Mouse (Mus musculus): ENCODE results near the gene Rgcc. TPM values are rescaled to one million over a fixed set of nuclear protein-coding genes. Genes with fewer than 3 reads are reported as not detected.

Gene Rgcc
- polyA plus RNA-seq, 2 experiments, result 226 to 357 TPM

- no peak for DNase-seq (ENCODE audit: low read depth in 3 of 3, low spot score in 3 of 3)
- TF ChIP-seq CTCF (IDR thresholded peaks at IDR 0.05; ENCODE audit: low read depth) (no peak), EP300 (IDR thresholded peaks at IDR 0.05; ENCODE audit: low read depth) (no peak)
- whole genome bisulfite sequencing (ENCODE audit: insufficient replicate concordance), result 56% methylated on average over 4 of the region's 4 CpGs
Observed at GRCm38 (mm10) chr14:79262677-79263076, 38.8 kb downstream of the Rgcc start.

GRCm38 (mm10) chr14:79259062-79259779 lies 42.2 kb downstream of the Rgcc start:
- ATAC-seq (ENCODE audit: insufficient read depth), result no peak
- Histone ChIP-seq H3K9ac (replicated peaks) (no peak overlapping the region), H3K4me1 (replicated peaks; ENCODE audit: control insufficient read depth in 2 of 2, insufficient read depth in 2 of 2, low read length in 1 of 2) (no peaks in the 10 kb centered on the region), H3K36me3 (replicated peaks; ENCODE audit: control insufficient read depth, insufficient read depth, low read depth) (no peaks in the 10 kb centered on the region), H3K27ac (no peak overlapping the region), H3K27me3 (ENCODE audit: control insufficient read depth, insufficient read depth, low read length) (no peaks in the 10 kb centered on the region), H3K4me2 (ENCODE audit: low read depth) (no peak overlapping the region), H3K9me3 (ENCODE audit: control insufficient read depth, low read length) (no peaks in the 10 kb centered on the region), H3K4me3 (ENCODE audit: insufficient read depth in 1 of 2, low read depth in 2 of 2, low read length in 2 of 2) (no peak overlapping the region)
- no peak for DNase-seq (ENCODE audit: low read depth in 3 of 3, low spot score in 3 of 3)
- TF ChIP-seq EP300 (IDR thresholded peaks at IDR 0.05; ENCODE audit: low read depth), result no peak
- TF ChIP-seq CTCF (IDR thresholded peaks at IDR 0.05; ENCODE audit: low read depth), result no peak
- WGBS (ENCODE audit: insufficient replicate concordance), result 50% methylated on average over 10 of the region's 10 CpGs

More at GRCm38 (mm10) chr14:79262677-79263076, 38.8 kb downstream of the Rgcc start:
- Histone ChIP-seq H3K9ac (replicated peaks) (no peak overlapping the region), H3K27me3 (ENCODE audit: control insufficient read depth, insufficient read depth, low read length) (no peaks in the 10 kb centered on the region), H3K4me2 (ENCODE audit: low read depth) (no peak overlapping the region), H3K36me3 (replicated peaks; ENCODE audit: control insufficient read depth, insufficient read depth, low read depth) (no peaks in the 10 kb centered on the region), H3K9me3 (ENCODE audit: control insufficient read depth, low read length) (no peaks in the 10 kb centered on the region), H3K27ac (no peak overlapping the region), H3K4me3 (ENCODE audit: insufficient read depth in 1 of 2, low read depth in 2 of 2, low read length in 2 of 2) (no peak overlapping the region), H3K4me1 (replicated peaks; ENCODE audit: control insufficient read depth in 2 of 2, insufficient read depth in 2 of 2, low read length in 1 of 2) (0 out of 4 replicates have a peak, but pooled peaks cover 0 to 2% of the 10 kb centered on the region in 2 experiments)
- ATAC-seq (ENCODE audit: insufficient read depth), result no peak

- ATAC-seq (ENCODE audit: insufficient read depth) (no peak), DNase-seq (ENCODE audit: low read depth in 3 of 3, low spot score in 3 of 3) (no peak)
- 73% methylated on average over 5 of the region's 5 CpGs for WGBS (ENCODE audit: insufficient replicate concordance)
- TF ChIP-seq EP300 (IDR thresholded peaks at IDR 0.05; ENCODE audit: low read depth) (no peak), CTCF (IDR thresholded peaks at IDR 0.05; ENCODE audit: low read depth) (no peak)
- Histone ChIP-seq H3K27me3 (ENCODE audit: control insufficient read depth, insufficient read depth, low read length) (no peaks in the 10 kb centered on the region), H3K36me3 (replicated peaks; ENCODE audit: control insufficient read depth, insufficient read depth, low read depth) (no peaks in the 10 kb centered on the region), H3K4me1 (replicated peaks; ENCODE audit: control insufficient read depth in 2 of 2, insufficient read depth in 2 of 2, low read length in 1 of 2) (no peaks in the 10 kb centered on the region), H3K9me3 (ENCODE audit: control insufficient read depth, low read length) (no peaks in the 10 kb centered on the region), H3K4me2 (ENCODE audit: low read depth) (no peak overlapping the region), H3K4me3 (ENCODE audit: insufficient read depth in 1 of 2, low read depth in 2 of 2, low read length in 2 of 2) (no peak overlapping the region), H3K27ac (no peak overlapping the region), H3K9ac (replicated peaks) (no peak overlapping the region)
Observed at GRCm38 (mm10) chr14:79256656-79257055, 44.8 kb downstream of the Rgcc start.

GRCm38 (mm10) chr14:79255786-79256185 lies 45.7 kb downstream of the Rgcc start:
- Histone ChIP-seq H3K9me3 (ENCODE audit: control insufficient read depth, low read length) (no peaks in the 10 kb centered on the region), H3K36me3 (replicated peaks; ENCODE audit: control insufficient read depth, insufficient read depth, low read depth) (no peaks in the 10 kb centered on the region), H3K9ac (replicated peaks) (no peak overlapping the region), H3K27ac (no peak overlapping the region), H3K4me3 (ENCODE audit: insufficient read depth in 1 of 2, low read depth in 2 of 2, low read length in 2 of 2) (no peak overlapping the region), H3K4me1 (replicated peaks; ENCODE audit: control insufficient read depth in 2 of 2, insufficient read depth in 2 of 2, low read length in 1 of 2) (no peaks in the 10 kb centered on the region), H3K27me3 (ENCODE audit: control insufficient read depth, insufficient read depth, low read length) (no peaks in the 10 kb centered on the region), H3K4me2 (ENCODE audit: low read depth) (no peak overlapping the region)
- no peak for ATAC-seq (ENCODE audit: insufficient read depth)
- no peak for TF ChIP-seq CTCF (IDR thresholded peaks at IDR 0.05; ENCODE audit: low read depth)
- no peak for TF ChIP-seq EP300 (IDR thresholded peaks at IDR 0.05; ENCODE audit: low read depth)
- 25% methylated on average over 2 of the region's 2 CpGs for WGBS (ENCODE audit: insufficient replicate concordance)
- DNase-seq (ENCODE audit: low read depth in 3 of 3, low spot score in 3 of 3), result no peak

- no peak for DNase-seq (ENCODE audit: low read depth in 3 of 3, low spot score in 3 of 3)
- Histone ChIP-seq H3K9me3 (ENCODE audit: control insufficient read depth, low read length) (no peaks in the 10 kb centered on the region), H3K4me2 (ENCODE audit: low read depth) (no peak overlapping the region), H3K4me3 (ENCODE audit: insufficient read depth in 1 of 2, low read depth in 2 of 2, low read length in 2 of 2) (no peak overlapping the region), H3K27me3 (ENCODE audit: control insufficient read depth, insufficient read depth, low read length) (no peaks in the 10 kb centered on the region), H3K27ac (no peak overlapping the region), H3K4me1 (replicated peaks; ENCODE audit: control insufficient read depth in 2 of 2, insufficient read depth in 2 of 2, low read length in 1 of 2) (no peaks in the 10 kb centered on the region), H3K9ac (replicated peaks) (no peak overlapping the region), H3K36me3 (replicated peaks; ENCODE audit: control insufficient read depth, insufficient read depth, low read depth) (no peaks in the 10 kb centered on the region)
- WGBS (ENCODE audit: insufficient replicate concordance), result 47% methylated on average over 5 of the region's 5 CpGs
- TF ChIP-seq CTCF (IDR thresholded peaks at IDR 0.05; ENCODE audit: low read depth) (no peak), EP300 (IDR thresholded peaks at IDR 0.05; ENCODE audit: low read depth) (no peak)
- ATAC-seq (ENCODE audit: insufficient read depth), result no peak
Observed at GRCm38 (mm10) chr14:79251727-79252285, 49.6 kb downstream of the Rgcc start.
